Mouse (Mus musculus): ENCODE data around the gene Myo1e.
A peak's percentile ranks its signal among the peaks of the same experiment; 100 is the strongest.
"Not testable (repeated sequence)": the region's sequence is repeated elsewhere in the genome, so short reads cannot be mapped to it uniquely, and the experiment has no call there.

The Myo1e gene

GRCm38 (mm10) chr9:70255005-70255404 lies 47.9 kb downstream of the Myo1e start:
- DNase-seq: no peak

- not testable (repeated sequence) for DNase-seq
These were observed 48.9 kb downstream of the Myo1e start for GRCm38 (mm10) chr9:70256027-70256426.

- peak; percentile 71 for DNase-seq
These were observed 50.3 kb downstream of the Myo1e start for GRCm38 (mm10) chr9:70257289-70258101.

- peak; percentile 57 for DNase-seq
These were observed 53.2 kb downstream of the Myo1e start for GRCm38 (mm10) chr9:70260324-70260841.

GRCm38 (mm10) chr9:70261646-70262045 lies 54.5 kb downstream of the Myo1e start:
- DNase-seq: no peak

- DNase-seq: no peak
These were observed 56.0 kb downstream of the Myo1e start for GRCm38 (mm10) chr9:70263134-70263533.

GRCm38 (mm10) chr9:70263735-70264134 lies 56.6 kb downstream of the Myo1e start:
- peak; percentile 49 for DNase-seq

- peak; percentile 68 for DNase-seq
These were observed 58.4 kb downstream of the Myo1e start for GRCm38 (mm10) chr9:70265513-70265912.

GRCm38 (mm10) chr9:70266186-70266585 lies 59.0 kb downstream of the Myo1e start:
- DNase-seq: no peak

- DNase-seq: peak; percentile 55
These were observed 60.0 kb downstream of the Myo1e start for GRCm38 (mm10) chr9:70267108-70267507.

GRCm38 (mm10) chr9:70269349-70269748 lies 62.2 kb downstream of the Myo1e start:
- no peak for DNase-seq

- no peak for DNase-seq
These were observed 63.3 kb downstream of the Myo1e start for GRCm38 (mm10) chr9:70270468-70270867.

- DNase-seq: peak; percentile 89
These were observed 64.0 kb downstream of the Myo1e start for GRCm38 (mm10) chr9:70271137-70271536.

GRCm38 (mm10) chr9:70271631-70272030 lies 64.5 kb downstream of the Myo1e start:
- DNase-seq: no peak

GRCm38 (mm10) chr9:70274071-70274470 lies 66.9 kb downstream of the Myo1e start:
- no peak for DNase-seq

- no peak for DNase-seq
These were observed 67.3 kb downstream of the Myo1e start for GRCm38 (mm10) chr9:70274476-70274875.

- DNase-seq: no peak
These were observed 67.9 kb downstream of the Myo1e start for GRCm38 (mm10) chr9:70274887-70275555.

- DNase-seq: no peak
These were observed 69.9 kb downstream of the Myo1e start for GRCm38 (mm10) chr9:70277076-70277475.

- peak; percentile 79 for DNase-seq
These were observed 70.4 kb downstream of the Myo1e start for GRCm38 (mm10) chr9:70277529-70277982.

- DNase-seq: no peak
These were observed 74.3 kb downstream of the Myo1e start for GRCm38 (mm10) chr9:70281407-70281806.

GRCm38 (mm10) chr9:70282107-70282506 lies 75.0 kb downstream of the Myo1e start:
- DNase-seq: no peak

GRCm38 (mm10) chr9:70283151-70283550 lies 76.0 kb downstream of the Myo1e start:
- DNase-seq: no peak

GRCm38 (mm10) chr9:70284584-70285140 lies 77.5 kb downstream of the Myo1e start:
- DNase-seq: no peak

GRCm38 (mm10) chr9:70290785-70291184 lies 83.6 kb downstream of the Myo1e start:
- peak; percentile 20 for DNase-seq

All from kidney, adult 9 months (tissue).